Mouse (Mus musculus): ENCODE results near the gene Akr1b7.

Akr1b7 gene

GRCm38 (mm10) chr6:34419071-34419470, 6.9 kb downstream of the Akr1b7 start:
- in situ Hi-C loops (cut with MboI, MseI), result no loop called here

DNA sequence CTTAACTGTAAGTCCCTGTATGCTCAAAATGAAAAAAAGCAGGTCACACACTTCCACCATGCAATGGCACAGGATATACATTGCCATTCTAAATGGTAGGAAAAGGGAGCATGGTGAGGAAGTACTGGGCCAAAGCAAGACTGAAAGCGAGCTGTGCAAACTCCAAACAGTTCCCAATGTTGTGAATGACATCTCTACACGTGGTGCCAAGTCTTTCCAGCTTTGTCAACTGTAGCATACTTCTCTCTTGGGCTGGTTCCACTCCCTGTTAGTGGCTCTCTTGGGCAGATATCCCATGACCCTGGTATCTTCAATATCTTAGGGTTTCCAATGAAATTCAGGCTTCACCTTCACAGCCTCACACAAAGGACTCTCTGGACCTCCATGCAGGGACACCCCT, 26.9 kb downstream of the Akr1b7 start:
- in situ Hi-C loops (cut with MboI, MseI), result no loop called here

- in situ Hi-C loops (cut with MboI, MseI), result loop anchor here in 1 of 2 experiments (5.0 kb wide), 1 partner anchor 99 kb away; no protein-coding TSS in a partner anchor
Measured at GRCm38 (mm10) chr6:34441556-34442257, 29.6 kb downstream of the Akr1b7 start.

DNA sequence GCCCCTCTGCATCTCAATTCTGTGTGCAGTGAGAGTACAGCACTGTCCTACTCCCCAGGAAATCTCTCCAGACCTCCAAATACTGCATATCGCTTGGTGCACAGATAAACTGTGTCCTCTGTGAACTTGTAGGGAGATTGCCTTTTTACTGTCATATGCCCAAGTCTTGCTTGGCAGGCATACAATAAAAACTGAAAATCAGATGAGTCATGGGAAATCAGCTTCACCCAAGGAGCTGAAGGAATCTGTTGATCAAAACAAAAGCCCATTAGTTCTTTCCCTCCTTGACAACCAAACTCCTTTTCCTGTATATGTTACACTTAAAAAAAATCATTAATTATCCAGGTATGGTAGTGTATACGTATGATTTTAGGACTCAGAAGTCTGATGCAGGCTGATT, 31.7 kb downstream of the Akr1b7 start:
- in situ Hi-C loops (cut with MboI, MseI), result loop anchor here in 1 of 2 experiments (5.0 kb wide), 1 partner anchor 101 kb away; no protein-coding TSS in a partner anchor

DNA sequence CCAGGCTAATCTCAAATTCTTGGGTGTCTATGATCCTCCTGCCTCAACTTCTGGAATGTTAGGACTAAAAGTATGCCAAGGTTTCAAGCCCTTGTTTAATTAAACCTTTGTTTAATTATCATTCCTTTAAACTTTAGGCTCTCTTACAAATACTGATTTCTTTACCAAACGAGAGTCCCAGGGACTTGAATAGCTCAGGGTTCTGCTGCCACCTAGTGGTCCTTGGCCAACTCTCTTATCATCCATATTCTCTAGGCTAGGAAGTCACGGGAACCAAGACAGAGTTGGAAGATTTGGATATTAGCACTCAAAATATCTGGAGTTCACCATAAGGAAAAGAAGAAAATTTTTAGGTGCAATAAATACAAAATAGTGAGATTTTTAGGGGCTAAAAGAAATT, 35.8 kb downstream of the Akr1b7 start:
- in situ Hi-C loops (cut with MboI, MseI), result loop anchor here in 1 of 2 experiments (5.0 kb wide), 1 partner anchor 86 kb away; no protein-coding TSS in a partner anchor

DNA sequence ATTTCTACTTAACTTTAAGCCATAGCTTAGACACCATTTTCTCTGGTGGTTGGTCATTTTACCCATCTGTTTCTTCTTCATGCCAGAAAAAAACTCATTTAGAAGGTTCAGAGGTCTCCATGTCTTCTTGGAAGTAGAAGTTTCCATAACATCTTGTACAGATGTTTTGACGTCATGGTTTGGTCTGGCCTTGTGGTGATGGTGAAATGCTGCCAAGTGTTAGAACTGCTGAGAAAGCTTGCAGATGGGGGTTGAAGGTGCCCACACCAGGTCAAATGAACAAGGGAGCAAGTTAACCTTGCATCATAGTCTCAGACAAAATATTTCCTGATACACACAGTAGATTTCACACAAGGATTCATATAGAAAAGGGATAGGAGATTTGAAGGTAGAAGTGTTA, 36.6 kb downstream of the Akr1b7 start:
- in situ Hi-C loops (cut with MboI, MseI), result loop anchor here in 1 of 2 experiments (5.0 kb wide), 1 partner anchor 86 kb away; no protein-coding TSS in a partner anchor

DNA sequence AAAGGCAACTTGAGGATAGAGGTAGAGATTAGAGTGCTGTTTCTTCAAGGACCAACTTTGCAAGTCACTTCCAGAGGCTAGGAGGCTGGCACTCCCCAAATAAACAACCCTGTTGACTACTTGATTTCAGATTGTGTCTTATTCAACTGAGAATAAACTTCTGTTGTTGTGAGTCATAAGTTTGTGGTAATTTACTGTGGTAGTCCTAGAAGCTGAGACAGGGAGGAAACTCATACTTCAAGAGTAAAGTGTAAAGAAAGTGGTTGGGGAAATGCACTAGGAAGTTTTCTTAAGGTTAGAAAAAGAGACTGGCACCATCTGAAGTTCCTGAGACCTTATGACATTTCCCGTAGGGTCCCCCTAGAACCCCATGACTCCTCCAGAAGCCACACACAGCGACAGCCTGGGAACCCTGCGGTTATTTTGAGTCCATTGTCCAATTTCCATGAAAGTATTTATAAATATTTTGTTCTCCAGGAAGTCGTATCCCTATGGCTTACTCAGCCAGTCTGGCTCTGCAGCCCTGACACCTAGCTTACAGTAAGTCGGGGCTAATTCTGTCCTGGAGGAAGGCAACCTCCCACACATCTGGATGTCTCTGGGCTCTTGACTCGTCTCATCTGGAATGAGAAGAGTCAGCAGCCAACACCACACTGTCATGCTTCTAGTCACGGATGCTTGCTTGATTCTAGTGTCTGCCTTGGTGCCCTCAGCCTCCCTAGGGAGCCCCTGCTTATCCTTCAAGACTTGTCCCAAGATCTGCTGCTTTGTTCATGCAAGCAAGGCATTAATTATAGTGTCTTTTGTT, 41.0 kb downstream of the Akr1b7 start:
- in situ Hi-C loops (cut with MboI, MseI), result loop anchor here (5.0 kb wide), 1 partner anchor 161 kb away; no protein-coding TSS in a partner anchor

DNA sequence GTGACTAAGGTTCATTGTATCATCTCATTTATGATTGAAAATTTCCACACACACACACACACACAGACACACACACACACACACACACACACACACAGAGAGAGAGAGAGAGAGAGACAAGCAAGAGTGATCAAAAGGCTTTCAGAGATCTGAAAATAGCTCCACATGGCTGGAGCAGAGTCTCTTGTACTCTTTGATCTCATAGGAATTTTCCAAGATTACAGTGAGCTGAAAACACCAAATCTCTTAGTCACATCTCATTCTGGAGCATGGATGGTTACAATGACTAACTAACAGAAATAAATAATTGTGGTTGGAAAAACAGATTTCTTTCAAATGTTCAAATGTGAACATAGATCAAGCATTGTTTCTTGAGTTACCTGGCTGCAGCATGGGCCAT, 47.3 kb downstream of the Akr1b7 start:
- in situ Hi-C loops (cut with MboI, MseI), result no loop called here

DNA sequence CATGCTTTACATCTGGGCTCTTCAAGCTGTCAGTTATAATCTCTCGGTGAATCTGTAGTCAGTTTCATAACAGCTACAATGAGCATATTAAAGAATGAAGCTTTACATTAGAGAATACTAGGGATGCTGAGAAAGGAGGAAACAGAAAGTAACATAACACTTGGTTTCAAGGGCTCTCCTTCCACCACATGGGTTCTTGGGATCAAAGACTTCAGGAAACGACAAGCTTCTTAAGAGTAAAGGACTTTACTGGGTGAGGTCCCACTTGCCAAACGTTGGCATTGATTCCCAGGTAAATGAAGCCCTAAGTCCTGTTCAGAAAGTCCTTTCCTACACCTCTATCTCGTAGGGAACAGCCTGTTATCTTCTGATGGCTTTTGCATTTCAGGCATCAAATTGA, 48.5 kb downstream of the Akr1b7 start:
- in situ Hi-C loops (cut with MboI, MseI), result no loop called here

DNA sequence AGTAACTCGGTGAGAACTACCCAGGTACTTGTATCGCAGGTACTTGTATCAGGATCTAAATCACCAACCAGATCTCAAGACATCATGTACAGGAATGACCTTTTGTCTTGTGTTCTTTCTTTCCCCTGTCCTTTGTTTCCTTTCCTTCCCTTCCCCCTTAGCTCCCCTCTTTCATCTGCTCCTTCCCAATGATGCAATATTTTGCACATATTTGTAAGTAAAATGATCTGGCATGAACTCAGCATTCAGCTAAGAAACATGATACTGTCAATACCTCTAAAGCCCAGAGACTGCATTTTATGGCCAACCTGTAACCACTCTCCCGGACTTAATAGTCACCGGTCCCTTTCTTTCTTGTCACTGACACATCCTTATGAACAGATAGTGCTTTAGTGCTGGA, 51.4 kb downstream of the Akr1b7 start:
- in situ Hi-C loops (cut with MboI, MseI), result no loop called here

DNA sequence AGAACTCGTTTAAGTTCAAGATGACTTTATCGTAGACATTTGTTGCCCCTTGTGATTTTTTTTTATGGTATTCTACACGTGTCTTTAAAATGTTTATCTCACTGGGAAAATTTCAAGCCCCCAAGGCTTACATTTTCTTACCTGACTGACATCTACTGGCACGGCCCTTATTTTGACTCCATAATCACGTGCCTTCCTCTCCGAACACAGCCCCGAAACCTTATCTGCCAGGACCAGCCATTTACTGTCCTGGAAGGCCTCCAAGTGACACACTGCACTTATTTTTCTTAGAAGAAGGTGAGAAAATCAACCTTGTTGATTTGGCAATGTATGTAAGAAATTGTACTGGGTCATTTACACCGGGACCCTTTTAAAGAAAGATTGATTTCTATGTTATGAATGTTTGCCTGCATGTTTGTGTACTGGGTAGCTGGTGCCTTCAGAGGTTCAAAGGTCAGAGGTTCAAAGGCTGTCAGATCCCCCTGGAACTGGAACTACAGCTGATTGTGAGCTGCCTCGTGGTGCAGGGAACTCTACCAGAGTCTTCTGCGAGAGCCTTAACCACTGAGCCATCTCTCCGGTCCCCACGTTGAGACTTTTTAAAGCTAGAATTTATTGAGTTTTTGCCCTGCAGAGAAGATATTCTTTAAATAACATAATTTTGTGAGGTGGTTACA, 59.4 kb downstream of the Akr1b7 start:
- in situ Hi-C loops (cut with MboI, MseI), result no loop called here

Data from T-helper 17 cell (primary cell).